Comparison of ENCODE assay signal across 7 mouse cellular contexts in genomic region chr16:60605832-60606583, GRCm38 (mm10). TPM values are rescaled to one million over a fixed set of nuclear protein-coding genes. Genes with fewer than 3 reads are reported as not detected.
A peak's percentile ranks its signal among the peaks of the same experiment; 100 is the strongest.
DNase-seq lines count a peak whose midpoint lies in the region; TF ChIP-seq lines count a peak whose summit lies in the region.

No protein-coding gene starts in this region.

- H3K4me3 ChIP-seq in hindbrain, embryonic 10.5 days, result peak overlapping the region; percentile 67
- peak overlapping the region; percentile 86 for H3K4me3 ChIP-seq in olfactory bulb, adult 2 months (ENCODE audit: insufficient read depth, low read depth, low read length)

- WGBS in hindbrain, embryonic 10.5 days, result under 1% methylated on average over 38 of the region's 38 CpGs
- WGBS in olfactory bulb, adult 2 months, result 1% methylated on average over 38 of the region's 38 CpGs

- peak; percentile 57; the same call in 1 of the 2 replicates for TF ChIP-seq CTCF in olfactory bulb, adult 2 months (IDR thresholded peaks at IDR 0.05; ENCODE audit: insufficient read depth, low read depth, low read length)

- peaks cover 36% of the 10 kb centered on the region for H3K27me3 ChIP-seq in hindbrain, embryonic 10.5 days (ENCODE audit: insufficient read depth, poor library complexity, severe bottlenecking)

- H3K36me3 ChIP-seq in hindbrain, embryonic 10.5 days, result no peaks in the 10 kb centered on the region

- peaks cover 25% of the 10 kb centered on the region for H3K4me1 ChIP-seq in hindbrain, embryonic 10.5 days (replicated peaks)
- H3K4me1 ChIP-seq in olfactory bulb, adult 2 months (ENCODE audit: control insufficient read depth, insufficient read depth, low read length), result no peaks in the 10 kb centered on the region

- intact Hi-C loops in left cerebral cortex, postnatal 14 days (cut with DNase I), result loop anchor here (10.0 kb wide), 2 partner anchors 921 to 1899 kb away; no protein-coding TSS in a partner anchor

- DNase-seq in urinary bladder, adult 2 months (ENCODE audit: low spot score), result peak; percentile 23
- DNase-seq in urinary bladder, postnatal 10 days (ENCODE audit: low spot score), result no peak
- peak; percentile 78 for DNase-seq in embryo, embryonic 10.5 days (ENCODE audit: low spot score)
- peak; percentile 70 for DNase-seq in hindbrain, embryonic 10.5 days (ENCODE audit: low spot score)
- DNase-seq in left cerebral cortex, postnatal 14 days (ENCODE audit: low spot score in 2 of 2), result peak; percentile 71 to 78
- no peak for DNase-seq in c-Kit-positive CD71-positive TER-119-positive erythroid progenitor cells, embryonic 14.5 days (ENCODE audit: low spot score)

- H3K9me3 ChIP-seq in hindbrain, embryonic 10.5 days, result no peaks in the 10 kb centered on the region

- TF ChIP-seq POLR2A in olfactory bulb, adult 2 months (IDR thresholded peaks at IDR 0.05; ENCODE audit: insufficient read depth, low read depth, low read length), result no peak

- no peak overlapping the region for H3K27ac ChIP-seq in hindbrain, embryonic 10.5 days
- H3K27ac ChIP-seq in olfactory bulb, adult 2 months (ENCODE audit: insufficient read depth, low read depth, low read length), result peak overlapping the region; percentile 88

RNA-seq across cellular contexts. Expression of gene Epha6, which starts 0.7 kb away (rescaled TPM):
- polyA plus RNA-seq in urinary bladder, adult 2 months (2012; rRNA removed), result not detected in 2 replicates
- 0.27 and 1.7 TPM in 2 replicates for polyA plus RNA-seq in hindbrain, embryonic 10.5 days (2016; fragmentation: Nextera tagmentation; extraction: Ambion mirVana)
- total RNA-seq in left cerebral cortex, postnatal 14 days (2021), result 10 to 100 TPM; 66.6 to 73.1 TPM
- not detected in 2 replicates for polyA plus RNA-seq in olfactory bulb, adult 2 months (2012; ENCODE audit: insufficient read depth, insufficient read length, low replicate concordance, missing spikeins)

Comparison
In these comparisons a context has a peak if more than half of its experiments do, and no peak if none do; other contexts are left out.
1. DNase-seq: peak in urinary bladder, adult 2 months (single experiment), embryo, embryonic 10.5 days (single experiment), hindbrain, embryonic 10.5 days (single experiment) and left cerebral cortex, postnatal 14 days (2 of 2); none in urinary bladder, postnatal 10 days (single experiment) and c-Kit-positive CD71-positive TER-119-positive erythroid progenitor cells, embryonic 14.5 days (single experiment).